Mouse (Mus musculus) left cerebral cortex, adult 2 months (tissue): ENCODE results near the gene Bysl. TPM values are rescaled to one million over a fixed set of nuclear protein-coding genes. Genes with fewer than 3 reads are reported as not detected.

Experiments used
- DNase-seq, 2 experiments: peaks; one replicate each; pipeline ENCODE4 v3.0.0; 2021 to 2022; ENCODE audit warnings: low spot score in 2 of 2, mixed read lengths in 1 of 2; ENCODE audit errors: extremely low spot score in 1 of 2
- H3K27ac ChIP-seq: fragments of 200-600 bp; 2 replicates; pipeline ENCODE4 v1.8.1; 2022
- H3K4me3 ChIP-seq: fragments of 200-600 bp; 2 replicates; pipeline ENCODE4 v1.8.1; 2022
- CTCF ChIP-seq: fragments of 200-600 bp; IDR thresholded peaks from 2 replicates; pipeline ENCODE4 v1.8.1; 2022; ENCODE audit warnings: antibody characterized with exemption, mild to moderate bottlenecking, moderate library complexity
- intact Hi-C: fragments of 180-260 bp; cut with DNase I; formaldehyde crosslinking; loops from one replicate; pipeline ENCODE4 v1.15.1; 2025
- total RNA-seq, 2 experiments: library from RNA; stranded (reverse); gene quantifications; 2 replicates each; pipeline ENCODE4 v1.2.3; 2021

Gene Bysl
- total RNA-seq, 2 experiments from 2014 or later, result 18.1 to 18.8 TPM

GRCm38 (mm10) chr17:47557179-47557578 is 54.1 kb downstream of the Bysl start:
- Histone ChIP-seq H3K4me3 (no peak overlapping the region), H3K27ac (no peak overlapping the region)
- no peak for DNase-seq
- intact Hi-C loops, result no loop called here
- TF ChIP-seq CTCF, result no peak

- Histone ChIP-seq H3K4me3 (no peak overlapping the region), H3K27ac (no peak overlapping the region)
- DNase-seq, result no peak
- intact Hi-C loops, result no loop called here
- TF ChIP-seq CTCF, result no peak
Measured at GRCm38 (mm10) chr17:47554621-47555020, 56.7 kb downstream of the Bysl start.

DNA sequence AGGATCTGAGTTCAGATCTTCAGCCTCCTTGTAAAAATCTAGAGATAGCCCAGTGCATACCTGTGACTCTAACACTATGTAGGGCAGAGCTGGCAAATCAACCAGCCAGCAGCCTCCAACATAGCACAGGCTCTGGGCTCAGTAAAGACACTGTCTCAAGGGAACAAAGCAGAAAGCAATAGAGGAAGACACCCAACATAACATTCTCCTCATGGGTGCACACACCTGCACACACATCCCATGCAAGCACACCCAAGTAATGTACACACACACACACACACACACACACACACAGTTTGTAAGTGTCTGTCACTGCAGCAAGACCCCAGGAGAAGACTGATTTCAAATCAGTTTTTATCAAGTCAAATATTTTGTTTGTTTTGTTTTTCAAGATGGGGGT is 58.3 kb downstream of the Bysl start:
- H3K4me3 ChIP-seq, result no peak overlapping the region
- intact Hi-C loops, result no loop called here
- DNase-seq, result no peak
- H3K27ac ChIP-seq, result no peak overlapping the region
- no peak for TF ChIP-seq CTCF

DNA sequence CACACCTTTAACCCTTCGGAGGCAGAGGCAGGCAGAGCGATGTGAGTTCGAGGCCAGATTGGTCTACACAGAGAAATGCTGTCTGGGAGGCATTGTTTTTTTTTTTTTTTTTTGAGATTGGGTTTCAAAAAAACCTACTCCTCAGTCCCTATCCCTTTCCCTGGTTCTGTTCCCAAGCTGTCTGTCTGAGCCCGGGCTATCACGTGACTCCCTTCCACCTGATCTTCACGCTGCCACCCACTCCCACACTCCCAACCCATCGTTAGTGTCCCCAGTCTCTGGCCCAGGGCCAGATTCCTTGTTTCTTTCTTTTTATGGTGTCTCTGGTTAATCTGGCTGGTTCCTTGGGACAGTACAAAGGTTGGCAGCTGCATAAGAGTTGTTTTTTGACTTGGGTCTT is 60.2 kb downstream of the Bysl start:
- no peak overlapping the region for H3K27ac ChIP-seq
- no peak for DNase-seq
- no peak overlapping the region for H3K4me3 ChIP-seq
- intact Hi-C loops, result no loop called here
- no peak for TF ChIP-seq CTCF

Other genes starting within 250 kb of the Bysl start
- 10 to 100 TPM; 28.4 to 29.1 TPM for gene Mrps10, start 242.6 kb downstream of the Bysl start, total RNA-seq
- 1 to 10 TPM; 1.8 to 2.9 TPM for gene Guca1b, start 226.1 kb downstream of the Bysl start, total RNA-seq
- gene Guca1a, start 210.9 kb downstream of the Bysl start, total RNA-seq, result not detected
- under 1 TPM; 0.61 to 0.84 TPM for gene AI661453, start 174.9 kb downstream of the Bysl start, total RNA-seq
- not detected for gene 1700001C19Rik, start 174.1 kb downstream of the Bysl start, total RNA-seq
- 10 to 100 TPM; 17.3 to 22.0 TPM for gene Taf8, start 109.2 kb downstream of the Bysl start, total RNA-seq
- 10 to 100 TPM; 38.2 to 38.4 TPM for gene Ccnd3, start 106.4 kb downstream of the Bysl start, total RNA-seq
- 10 to 100 TPM; 29.3 to 33.3 TPM for gene Med20, start 90 bp upstream of the Bysl start, total RNA-seq
- 1 to 10 TPM; 7.1 TPM for gene Gm20517, start 97 bp upstream of the Bysl start, total RNA-seq
- gene Usp49, start 19.2 kb upstream of the Bysl start, total RNA-seq, result 10 to 100 TPM in 1 of 2 experiments, 1 to 10 TPM in 1; 9.6 to 13.1 TPM
- 100 to 1,000 TPM; 185 to 208 TPM for gene Tomm6, start 76.9 kb upstream of the Bysl start, total RNA-seq
- 10 to 100 TPM; 27.5 to 31.0 TPM for gene Frs3, start 77.5 kb upstream of the Bysl start, total RNA-seq
- 1 to 10 TPM; 3.1 to 4.1 TPM for gene Gm21981, start 83.0 kb upstream of the Bysl start, total RNA-seq
- gene Prickle4, start 83.2 kb upstream of the Bysl start, total RNA-seq, result 1 to 10 TPM; 5.2 to 6.5 TPM
- gene Pgc, start 115.3 kb upstream of the Bysl start, total RNA-seq, result not detected
- 10 to 100 TPM; 10.0 to 10.6 TPM for gene Tfeb, start 125.5 kb upstream of the Bysl start, total RNA-seq
- under 1 TPM in 1 of 2 experiments, not detected in 1; 0.48 TPM for gene Mdfi, start 223.2 kb upstream of the Bysl start, total RNA-seq